Mouse (Mus musculus): ENCODE measurements around the gene Mcrs1.

- TF ChIP-seq EP300 (optimal IDR thresholded peaks at IDR 0.05) (no peak), CTCF (IDR thresholded peaks at IDR 0.05; ENCODE audit: low read depth) (peak; percentile 94)
These were observed 13.9 kb upstream of the Mcrs1 start for GRCm38 (mm10) chr15:99265679-99266078.
